Mouse (Mus musculus): ENCODE data around the gene Hoxc11.

Gene Hoxc11

GRCm38 (mm10) chr15:102965003-102965891 is 11.0 kb downstream of the Hoxc11 start:
- no peak for DNase-seq (ENCODE audit: low spot score)

DNA sequence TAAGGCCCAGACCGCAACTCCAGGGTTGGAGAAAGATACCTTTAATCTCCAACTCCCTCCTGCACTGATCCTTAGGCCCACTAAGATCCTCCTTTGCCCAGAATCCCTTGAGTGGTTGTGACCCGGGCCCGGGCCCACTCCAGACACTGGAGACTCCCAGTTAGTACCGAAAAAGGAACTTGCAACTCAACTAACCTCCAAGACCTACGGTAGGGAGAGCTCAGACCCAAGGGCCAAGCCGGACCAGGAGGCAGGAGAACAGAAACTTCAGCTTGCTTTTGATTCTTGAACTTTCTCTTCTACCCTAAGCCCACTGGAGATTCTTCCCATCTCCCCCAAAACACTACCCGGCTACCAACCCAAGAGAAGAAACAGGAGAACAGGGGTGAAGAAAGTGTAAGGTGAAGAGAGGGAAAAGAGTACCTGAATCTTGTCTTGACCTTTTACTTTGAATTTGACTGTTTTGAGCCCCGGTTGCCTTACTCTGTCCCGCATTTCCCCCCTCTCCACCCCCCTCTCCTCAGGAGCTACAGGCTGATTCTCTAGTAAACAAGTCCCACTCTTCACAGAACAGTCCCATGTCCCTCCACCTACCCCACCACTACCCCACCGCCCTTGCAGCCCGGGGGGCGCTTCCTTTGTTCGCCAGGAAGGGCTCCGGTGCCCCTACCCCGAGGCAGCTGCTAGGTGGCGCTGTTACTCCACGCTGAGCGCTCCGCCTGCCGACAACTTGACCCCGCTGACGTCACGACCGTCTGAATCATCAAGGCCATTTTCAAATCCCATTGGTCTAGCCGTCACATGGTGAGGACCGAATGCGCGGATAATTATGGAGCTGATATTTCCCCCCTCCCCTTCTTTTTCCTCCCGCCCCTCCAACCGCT is 11.9 kb downstream of the Hoxc11 start:
- DNase-seq (ENCODE audit: low spot score), result peak; percentile 85

GRCm38 (mm10) chr15:102966776-102967311 is 12.6 kb downstream of the Hoxc11 start, which contains the start of gene Hoxc10:
Hoxc10 (plus strand) TSS chr15:102966796.
- no peak for DNase-seq (ENCODE audit: low spot score)

DNA sequence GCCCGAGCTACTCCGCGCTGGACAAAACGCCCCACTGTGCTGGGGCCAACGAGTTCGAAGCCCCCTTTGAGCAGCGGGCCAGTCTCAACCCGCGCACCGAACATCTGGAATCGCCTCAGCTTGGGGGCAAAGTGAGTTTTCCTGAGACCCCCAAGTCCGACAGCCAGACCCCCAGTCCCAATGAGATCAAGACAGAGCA is 13.0 kb downstream of the Hoxc11 start, which contains the start of gene Hoxc5:
Gene Hoxc5 (plus strand): TSS at position 132 of the 199 bp plus-strand sequence.
- no peak for DNase-seq (ENCODE audit: low spot score)

DNA sequence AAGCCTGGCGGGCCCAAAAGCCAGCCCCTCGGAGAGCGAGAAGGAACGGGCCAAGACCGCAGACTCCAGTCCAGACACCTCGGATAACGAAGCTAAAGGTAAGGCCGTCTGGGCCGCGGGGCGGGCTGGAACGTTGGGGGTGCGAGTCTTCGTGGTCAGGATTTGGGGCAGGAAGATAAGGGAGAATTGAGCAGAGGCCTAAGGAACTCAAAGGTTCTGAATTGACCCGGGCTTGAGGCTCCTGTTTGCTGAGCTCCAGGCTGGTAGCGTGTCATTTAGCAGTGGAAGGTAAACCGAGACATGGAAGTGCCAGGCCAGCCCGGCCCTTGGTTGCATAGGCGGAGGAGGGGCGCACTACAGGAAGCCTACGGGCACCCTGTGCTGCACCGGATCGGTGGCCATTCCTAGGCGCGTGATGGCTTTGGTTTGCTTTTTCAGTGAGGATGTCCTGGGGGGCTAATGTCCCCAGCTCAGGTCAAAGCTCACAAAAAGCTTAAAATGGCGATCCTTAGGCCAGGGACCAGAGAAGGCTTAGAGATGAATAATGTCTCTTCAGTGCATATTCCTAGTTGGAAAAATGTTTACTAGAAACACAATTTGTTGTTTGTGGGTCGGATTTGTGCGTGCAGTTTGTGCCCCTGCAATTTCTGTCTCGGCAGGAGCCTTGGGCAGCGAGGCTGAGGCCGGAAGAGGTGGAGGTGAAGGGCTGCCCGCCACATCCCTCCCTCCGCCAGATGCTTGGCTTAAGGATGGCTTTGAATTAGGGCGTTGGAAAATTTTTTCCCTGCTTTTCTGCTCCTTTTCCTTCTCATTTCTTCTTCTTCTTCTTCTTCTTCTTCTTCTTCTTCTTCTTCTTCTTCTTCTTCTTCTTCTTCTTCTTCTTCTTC is 13.5 kb downstream of the Hoxc11 start:
- no peak for DNase-seq (ENCODE audit: low spot score)

DNA sequence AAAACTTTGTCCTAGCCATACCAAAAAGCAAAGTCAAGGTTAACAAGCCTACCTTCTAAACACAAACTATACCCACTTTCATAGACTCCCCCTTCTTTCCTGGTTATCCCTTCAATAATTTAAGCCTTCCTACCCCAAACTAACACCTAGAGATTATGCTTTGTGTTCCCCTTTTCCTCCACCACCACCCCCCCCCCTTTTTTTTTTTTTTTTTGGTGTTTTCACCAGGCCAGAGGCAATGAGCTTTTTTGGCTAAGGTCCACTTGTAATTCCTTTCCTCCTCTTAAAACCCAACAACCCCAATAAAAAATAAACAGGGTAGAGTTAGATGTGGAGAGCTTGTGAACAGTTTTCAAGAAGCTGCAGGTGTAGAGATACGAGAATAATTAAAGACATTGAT is 15.1 kb downstream of the Hoxc11 start:
- DNase-seq (ENCODE audit: low spot score), result no peak

DNA sequence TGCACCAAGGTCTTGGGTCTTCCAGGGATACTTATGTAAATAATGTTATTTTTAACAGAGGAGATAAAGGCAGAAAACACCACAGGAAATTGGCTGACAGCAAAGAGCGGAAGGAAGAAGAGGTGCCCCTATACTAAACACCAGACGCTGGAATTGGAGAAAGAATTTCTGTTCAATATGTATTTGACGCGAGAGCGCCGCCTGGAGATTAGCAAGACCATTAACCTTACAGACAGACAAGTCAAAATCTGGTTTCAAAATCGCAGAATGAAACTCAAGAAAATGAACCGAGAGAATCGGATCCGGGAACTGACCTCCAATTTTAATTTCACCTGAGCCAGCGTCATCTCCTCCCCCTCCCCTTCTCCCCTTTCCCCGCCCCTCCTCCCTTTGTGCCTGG is 16.5 kb downstream of the Hoxc11 start:
- peak; percentile 54 for DNase-seq (ENCODE audit: low spot score)

DNA sequence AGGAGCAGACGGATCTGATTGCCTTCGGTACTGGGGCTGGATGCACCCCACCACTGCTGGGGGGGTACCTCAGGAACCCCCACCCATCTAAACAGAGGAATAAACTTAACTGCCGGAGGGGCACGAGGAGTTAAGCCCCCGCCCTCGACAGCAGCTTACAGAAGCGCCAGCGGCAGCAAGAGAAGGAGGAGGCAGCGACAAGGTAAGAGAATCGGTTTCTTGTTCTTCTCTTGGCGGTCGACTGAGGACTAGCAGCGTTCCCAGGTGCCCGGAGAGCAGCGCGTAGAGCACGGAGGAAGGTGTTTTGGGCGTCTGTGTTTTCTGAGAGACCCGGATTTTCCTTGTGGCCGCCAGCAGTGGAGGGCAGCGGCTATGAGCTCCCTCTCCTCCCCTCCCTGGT is 18.0 kb downstream of the Hoxc11 start:
- DNase-seq (ENCODE audit: low spot score), result no peak

GRCm38 (mm10) chr15:102972753-102973152 is 18.5 kb downstream of the Hoxc11 start:
- DNase-seq (ENCODE audit: low spot score), result no peak

DNA sequence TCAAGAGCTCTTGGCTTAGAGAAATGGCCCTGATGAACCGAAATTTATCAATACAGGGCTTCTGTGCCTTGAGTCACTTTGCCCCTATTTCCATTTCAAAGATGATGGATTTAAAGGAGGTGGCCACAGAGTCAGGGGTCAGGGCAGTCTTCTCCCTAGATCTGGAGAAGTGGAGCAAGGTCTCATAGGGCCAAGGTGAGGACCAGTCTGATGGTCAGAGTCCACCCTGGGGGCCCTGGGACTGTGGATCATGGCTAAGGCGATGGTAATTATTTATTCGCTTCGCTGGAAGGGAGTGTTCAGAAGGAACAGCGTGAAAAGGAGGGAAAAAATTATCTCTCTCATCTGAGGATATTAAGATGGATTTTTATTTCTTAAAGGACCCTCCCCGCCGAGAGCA is 20.8 kb downstream of the Hoxc11 start:
- no peak for DNase-seq (ENCODE audit: low spot score)

- DNase-seq (ENCODE audit: low spot score), result no peak
Measured at GRCm38 (mm10) chr15:102975688-102976111, 21.5 kb downstream of the Hoxc11 start.

DNA sequence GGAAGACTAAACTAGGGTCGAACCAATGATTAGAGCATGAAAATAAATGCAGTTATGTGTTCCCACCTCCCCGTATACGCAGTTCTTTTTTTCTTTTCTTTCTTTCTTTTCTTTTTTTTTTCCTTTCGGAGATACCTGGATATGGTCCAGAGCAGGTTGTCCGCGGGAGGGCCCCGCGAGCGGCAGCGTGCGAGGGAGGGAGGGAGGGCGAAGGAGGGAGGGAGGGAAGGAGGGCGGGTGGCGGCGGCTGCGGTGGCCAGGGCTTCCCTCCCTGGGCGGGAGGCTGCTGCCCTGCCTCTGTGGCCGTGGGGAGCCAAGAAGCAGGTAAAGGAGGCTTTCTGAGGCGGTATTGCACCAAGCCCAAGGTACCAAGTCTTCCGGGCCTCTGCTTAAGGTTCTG is 21.9 kb downstream of the Hoxc11 start, which contains the start of gene Hoxc9:
Gene Hoxc9 (plus strand): TSS at position 269 of the 400 bp plus-strand sequence.
- no peak for DNase-seq (ENCODE audit: low spot score)

- DNase-seq (ENCODE audit: low spot score), result no peak
Measured at GRCm38 (mm10) chr15:102976631-102977422, 22.6 kb downstream of the Hoxc11 start.

GRCm38 (mm10) chr15:102977423-102977974 is 23.3 kb downstream of the Hoxc11 start:
- DNase-seq (ENCODE audit: low spot score), result no peak

- no peak for DNase-seq (ENCODE audit: low spot score)
Measured at GRCm38 (mm10) chr15:102978615-102979515, 24.6 kb downstream of the Hoxc11 start.

DNA sequence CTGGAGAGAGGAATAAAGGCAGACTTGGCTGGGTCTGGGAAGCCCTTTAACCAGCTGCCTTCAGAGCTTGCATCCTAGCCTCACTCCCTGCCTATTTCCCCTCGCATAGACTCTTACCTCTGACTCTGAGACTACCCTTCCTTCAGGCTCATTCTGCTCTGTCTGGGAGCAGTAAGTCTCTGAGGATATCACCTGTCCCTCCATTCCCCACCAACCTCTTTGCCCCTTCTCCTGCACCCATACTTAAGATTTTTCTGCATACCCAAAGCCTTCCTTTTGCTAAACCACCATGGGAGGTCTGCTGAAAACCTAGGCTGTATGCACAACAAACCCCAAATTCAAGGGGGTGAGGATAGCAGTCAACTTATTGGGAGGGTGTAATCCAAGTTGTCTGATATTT is 25.7 kb downstream of the Hoxc11 start:
- no peak for DNase-seq (ENCODE audit: low spot score)

GRCm38 (mm10) chr15:102980352-102980751 is 26.1 kb downstream of the Hoxc11 start:
- DNase-seq (ENCODE audit: low spot score), result no peak

GRCm38 (mm10) chr15:102980912-102981311 is 26.7 kb downstream of the Hoxc11 start:
- DNase-seq (ENCODE audit: low spot score), result no peak

Measured in retina, embryonic 14.5 days (tissue).